Mouse (Mus musculus): ENCODE measurements around the gene Prex1. TPM values are rescaled to one million over a fixed set of nuclear protein-coding genes. Genes with fewer than 3 reads are reported as not detected.

Prex1 gene
- total and polyA plus RNA-seq, 3 experiments, result 11.2 to 35.4 (median 18.2) TPM

- DNase-seq, result no peak
These were observed 27.8 kb downstream of the Prex1 start for GRCm38 (mm10) chr2:166685824-166686223.

DNA sequence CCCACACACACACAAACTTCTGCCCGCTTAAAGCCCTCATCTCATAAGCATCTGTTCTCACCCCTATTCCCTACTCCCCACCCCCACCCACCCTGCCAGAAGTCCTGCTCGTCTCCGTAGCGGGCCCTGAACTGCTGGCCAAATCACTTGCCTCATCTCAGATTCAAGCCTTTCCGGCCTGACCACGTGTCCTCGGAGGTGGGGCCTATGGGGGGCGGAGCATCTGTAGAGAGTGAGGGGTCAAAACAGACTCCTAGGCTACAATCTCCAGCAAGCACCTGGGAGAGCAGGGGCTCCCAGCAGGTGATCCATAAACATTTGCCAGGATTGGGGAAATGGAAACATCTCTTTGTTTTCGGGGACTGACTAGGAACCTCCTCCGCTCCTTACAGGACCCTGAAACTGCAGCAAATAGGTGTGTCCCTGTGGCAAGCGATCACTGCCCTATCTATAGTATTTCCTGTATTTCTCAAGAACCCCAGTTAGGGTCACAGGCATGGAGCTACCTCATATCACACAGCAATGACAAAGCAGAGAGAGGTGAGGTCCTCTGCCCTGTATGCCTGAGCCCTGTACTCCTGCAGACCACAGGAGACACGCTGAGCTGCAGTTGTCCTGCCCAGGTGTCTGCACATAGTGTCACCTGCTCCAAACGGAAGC, 29.6 kb downstream of the Prex1 start:
- peak; percentile 19 for DNase-seq

DNA sequence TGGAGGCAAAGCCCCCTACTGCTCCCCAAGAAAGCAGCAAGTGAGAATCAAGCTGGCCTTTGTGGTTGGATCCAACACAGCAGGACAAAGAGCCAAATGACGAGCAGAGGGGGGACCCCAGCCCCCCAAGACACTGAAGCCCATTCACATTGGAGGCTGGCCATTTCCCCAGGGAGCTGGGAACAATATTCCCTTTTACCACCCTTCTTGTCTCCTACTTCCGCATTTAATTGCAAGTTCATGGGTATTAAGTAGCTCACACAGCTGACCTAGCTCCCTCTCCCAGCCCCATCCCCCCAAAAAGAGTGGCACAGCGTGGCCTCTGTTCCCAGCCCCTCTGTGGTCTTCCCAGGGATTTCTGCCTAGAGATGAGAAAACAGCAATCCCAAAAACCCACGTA, 30.8 kb downstream of the Prex1 start:
- no peak for DNase-seq

GRCm38 (mm10) chr2:166678959-166679759, 34.5 kb downstream of the Prex1 start:
- DNase-seq, result no peak

DNA sequence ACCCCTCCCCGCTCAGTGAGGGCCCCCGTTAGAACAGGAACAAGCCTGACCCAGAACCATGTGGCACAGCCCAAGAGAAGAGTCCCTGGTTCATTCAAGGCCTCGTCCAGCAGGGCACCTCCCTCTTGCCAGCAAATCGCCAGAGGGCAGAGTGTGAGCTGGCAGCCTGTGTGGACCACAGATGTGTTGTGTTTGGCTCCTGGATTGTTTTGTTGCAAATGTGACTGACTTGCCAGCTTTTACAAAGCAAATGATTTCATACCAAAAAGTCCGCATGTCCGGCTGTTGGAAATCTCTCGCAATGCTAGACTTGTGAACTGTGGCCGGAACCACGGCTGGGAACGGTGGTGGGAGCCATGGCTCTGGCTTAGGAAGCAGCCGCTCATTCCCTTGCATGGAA, 36.7 kb downstream of the Prex1 start:
- peak; percentile 69 for DNase-seq

DNA sequence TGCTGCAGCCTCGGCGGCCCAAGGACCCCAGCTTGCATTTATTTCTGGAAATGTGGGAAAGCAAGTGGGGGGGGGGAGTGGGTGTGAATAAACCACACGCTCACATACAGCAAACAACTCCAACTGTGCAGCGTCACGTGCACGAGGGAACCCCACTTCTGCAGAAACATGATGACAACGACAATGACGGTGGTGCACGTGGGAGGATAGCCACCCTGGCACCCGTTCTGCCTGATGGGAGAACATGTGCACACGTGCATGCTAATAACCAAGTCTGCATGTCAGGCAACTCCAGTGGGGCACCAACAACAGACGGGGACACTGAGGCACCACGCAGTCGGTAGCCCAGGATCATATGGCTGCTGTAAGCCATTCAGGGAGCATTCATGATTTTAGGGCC, 37.1 kb downstream of the Prex1 start:
- DNase-seq, result no peak

GRCm38 (mm10) chr2:166675588-166676444, 37.8 kb downstream of the Prex1 start:
- no peak for DNase-seq

DNA sequence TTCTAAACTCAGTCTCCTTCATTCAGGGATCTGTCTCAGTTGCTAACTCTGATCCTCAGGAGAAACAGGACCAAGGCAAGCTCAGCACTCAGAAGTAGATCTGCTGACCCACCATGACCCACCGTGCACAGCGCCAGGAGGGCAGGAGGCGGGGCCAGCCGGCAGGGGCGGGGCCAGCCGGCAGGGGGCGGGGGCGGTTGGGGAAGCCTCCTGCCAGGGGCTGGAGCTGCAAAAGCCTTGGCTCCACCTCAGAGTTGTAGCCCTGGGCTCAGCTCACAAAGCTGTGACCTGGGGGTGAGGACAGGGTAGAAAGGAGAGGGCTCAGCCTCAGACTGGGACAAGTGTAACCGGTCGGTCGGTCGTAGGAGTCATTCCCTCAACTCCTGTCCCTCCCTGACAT, 38.9 kb downstream of the Prex1 start:
- no peak for DNase-seq

- DNase-seq, result no peak
These were observed 39.7 kb downstream of the Prex1 start for GRCm38 (mm10) chr2:166673951-166674350.

DNA sequence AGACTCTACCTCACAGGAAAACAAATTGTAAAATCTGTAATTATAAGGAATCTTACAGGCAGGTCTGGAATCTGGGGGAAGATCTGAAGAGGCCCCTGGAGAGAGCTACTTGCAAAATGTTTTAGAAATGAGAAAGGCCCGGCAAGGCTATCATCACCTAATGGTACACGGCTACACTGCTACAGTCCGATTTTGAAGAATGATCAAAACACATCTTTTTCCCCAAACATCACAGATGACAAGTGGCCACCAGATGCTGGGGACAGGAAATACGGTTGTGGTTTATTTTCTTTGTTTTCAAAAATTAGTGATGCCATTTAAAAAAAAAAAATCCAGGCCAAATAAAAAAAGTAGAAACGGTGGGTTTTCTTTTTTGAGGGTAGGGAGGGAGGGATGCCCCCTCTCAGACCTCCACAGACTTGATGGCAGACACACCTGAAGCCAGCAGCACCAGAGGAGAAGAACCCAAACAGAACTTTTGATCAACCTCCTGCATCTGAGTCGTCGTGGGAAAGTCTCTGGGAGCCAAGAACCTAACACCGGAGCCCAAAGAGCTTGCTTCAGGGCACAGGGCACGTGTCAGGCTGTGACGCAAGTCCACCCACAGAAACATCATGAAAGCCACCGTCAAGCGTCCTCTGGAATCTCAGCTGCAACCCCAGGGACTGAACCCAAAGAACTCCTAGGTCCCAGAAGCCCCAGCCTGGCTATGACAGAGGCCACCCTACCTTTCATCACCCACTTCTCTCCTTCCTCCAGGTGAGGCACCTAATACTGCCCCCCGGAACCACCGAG, 41.3 kb downstream of the Prex1 start:
- DNase-seq, result no peak

DNA sequence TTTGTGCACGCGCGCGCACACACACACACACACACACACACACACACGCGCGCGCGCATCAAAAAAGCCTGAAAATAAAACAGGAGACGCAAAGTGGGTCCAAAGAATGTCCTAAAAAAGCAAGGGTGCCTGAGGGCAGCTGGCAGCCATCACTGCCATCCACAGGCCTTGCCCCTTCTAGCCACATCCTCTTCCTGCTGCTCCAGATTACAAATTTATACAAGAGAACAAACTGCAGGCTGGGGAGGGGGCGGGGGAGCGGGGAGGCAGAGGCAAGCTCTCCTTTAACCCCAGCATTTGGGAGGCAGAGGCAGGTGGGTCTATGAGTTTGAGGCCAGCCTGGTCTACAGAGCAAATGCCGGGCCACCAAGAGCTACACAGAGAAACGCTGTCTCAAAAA, 42.0 kb downstream of the Prex1 start:
- DNase-seq, result no peak

DNA sequence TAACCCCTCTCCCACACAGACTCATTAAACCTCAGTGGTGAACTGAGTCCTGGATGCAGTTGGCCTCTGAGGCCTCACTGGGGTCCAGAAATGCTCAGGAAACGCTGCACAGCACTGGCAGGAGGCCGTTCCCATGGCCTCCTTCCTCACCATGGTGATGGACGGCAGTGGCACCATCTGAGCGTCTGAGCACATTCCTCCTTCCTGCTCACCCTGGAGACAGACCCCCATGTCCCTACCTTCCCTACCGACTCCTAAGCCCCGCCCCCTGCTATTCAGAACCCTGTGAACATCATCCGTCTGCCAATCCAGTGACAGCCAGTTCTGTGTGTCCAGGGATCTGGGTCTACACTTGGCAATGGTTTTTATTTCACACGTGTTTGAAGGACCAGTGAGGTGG, 42.6 kb downstream of the Prex1 start:
- DNase-seq, result no peak

DNA sequence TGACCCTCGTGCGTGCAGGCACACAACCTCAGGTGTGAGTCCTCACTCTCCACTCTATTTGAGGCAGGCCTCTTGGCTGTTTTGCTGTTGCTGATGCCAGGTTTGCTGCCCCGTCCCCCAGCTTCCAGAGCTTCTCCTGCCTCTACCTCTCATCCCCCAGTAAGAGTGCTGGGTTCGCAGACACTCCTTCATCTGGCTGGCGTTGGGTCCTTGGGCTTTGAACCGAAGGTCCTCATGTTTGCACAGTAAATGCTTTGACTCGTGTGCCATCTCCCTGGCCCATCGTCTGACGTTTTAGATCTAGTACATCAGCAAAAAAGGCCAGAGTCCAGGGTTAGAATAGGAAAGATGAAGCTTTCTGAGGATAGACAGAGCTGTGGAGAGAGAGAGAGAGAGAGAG, 43.7 kb downstream of the Prex1 start:
- DNase-seq, result no peak

DNA sequence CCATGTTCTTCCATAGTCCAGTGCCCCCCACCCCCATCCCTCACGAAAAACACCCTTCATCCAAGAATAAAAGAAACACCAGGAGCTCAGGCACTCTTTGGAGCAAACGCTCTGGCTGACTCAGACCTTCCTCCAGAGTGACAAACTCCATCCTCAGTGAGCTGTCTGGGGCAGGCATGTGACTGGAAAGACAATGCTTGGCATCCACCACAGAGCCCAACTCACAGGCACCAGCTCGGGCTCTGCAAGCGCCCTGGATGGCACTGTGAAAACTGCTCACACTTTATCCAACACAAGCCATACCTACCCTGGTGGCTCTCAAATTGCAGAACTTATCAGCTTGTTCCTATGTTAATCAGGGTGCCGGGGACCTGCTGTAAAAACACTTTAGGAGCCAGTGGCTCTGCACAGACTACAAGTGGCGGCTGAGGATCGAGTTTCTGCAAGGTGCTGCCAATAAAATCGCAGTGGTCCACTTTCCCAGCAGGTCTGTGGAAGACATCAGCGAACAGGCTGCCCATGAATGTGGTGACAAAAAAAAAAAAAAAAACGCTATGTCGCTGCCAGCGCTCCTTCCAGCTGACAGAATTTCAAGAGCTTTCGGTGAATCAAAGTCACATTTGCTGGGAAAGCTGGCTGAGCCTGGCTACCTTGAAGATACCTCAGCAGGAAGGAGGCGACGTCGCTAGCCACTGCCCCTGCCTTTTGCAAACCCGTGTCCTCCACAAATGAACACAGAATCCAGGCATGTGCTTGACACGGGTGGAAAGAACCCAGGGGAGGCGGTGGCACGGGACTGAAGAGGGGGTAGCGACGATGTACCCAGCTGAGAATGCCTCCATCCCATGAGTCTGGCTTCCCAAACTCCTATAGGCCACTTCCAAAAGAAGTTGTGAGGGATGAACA, 45.6 kb downstream of the Prex1 start:
- DNase-seq, result no peak

DNA sequence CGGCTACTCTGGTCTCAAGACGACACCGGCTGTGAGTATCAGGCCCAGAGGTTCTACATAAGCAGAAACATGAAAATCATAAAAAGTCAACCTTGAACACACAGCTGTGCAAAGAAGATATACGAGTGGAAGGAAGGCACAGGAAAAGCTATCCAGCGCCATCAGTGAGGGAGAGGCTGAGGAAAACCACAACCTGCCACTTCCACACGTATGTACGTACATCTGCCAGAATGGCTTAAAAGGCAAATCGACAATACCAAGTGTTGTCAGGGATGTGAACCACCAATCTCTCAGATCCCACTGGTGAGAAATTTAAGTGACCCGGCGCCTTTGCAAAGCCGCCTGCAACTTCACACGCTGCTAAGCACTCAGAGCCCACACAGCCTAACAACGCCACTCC, 47.5 kb downstream of the Prex1 start:
- DNase-seq, result no peak

GRCm38 (mm10) chr2:166665244-166665922, 48.2 kb downstream of the Prex1 start:
- no peak for DNase-seq

GRCm38 (mm10) chr2:166664506-166664905, 49.1 kb downstream of the Prex1 start:
- no peak for DNase-seq

- DNase-seq, result no peak
These were observed 50.2 kb downstream of the Prex1 start for GRCm38 (mm10) chr2:166663250-166663961.

DNA sequence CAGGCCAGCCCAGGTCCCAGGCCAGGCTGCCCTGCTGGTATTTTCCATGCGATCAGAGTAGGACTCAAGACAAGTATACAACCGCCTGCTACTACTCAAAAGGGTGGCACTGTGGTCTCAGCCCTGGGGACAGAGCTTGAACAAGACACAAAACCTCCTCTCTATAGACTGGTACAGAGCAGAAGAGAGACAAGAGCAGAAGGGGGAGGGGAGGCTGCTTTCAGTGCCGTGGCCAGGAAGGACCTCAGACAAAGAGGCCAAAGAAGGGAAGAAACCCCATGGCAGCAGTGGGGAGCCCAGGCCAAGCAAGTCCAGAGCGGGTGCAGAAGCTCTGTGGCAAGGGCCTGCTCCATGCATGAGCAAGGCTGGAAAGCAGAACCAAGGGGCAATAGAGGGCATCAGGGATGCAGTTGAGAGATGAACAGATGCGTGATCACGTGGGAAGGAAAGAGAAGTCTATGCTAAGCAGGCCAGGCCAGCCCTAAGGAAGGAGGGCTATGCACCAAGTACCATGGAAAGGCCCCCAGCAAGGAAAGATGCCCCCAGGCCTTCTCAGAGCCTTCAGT, 51.0 kb downstream of the Prex1 start:
- DNase-seq, result no peak

Measured in adrenal gland, adult 2 months (tissue).